Mouse (Mus musculus) hindbrain, postnatal 0 days (tissue): ENCODE results near the gene Prickle2. TPM values are rescaled to one million over a fixed set of nuclear protein-coding genes. Genes with fewer than 3 reads are reported as not detected.

Source experiments
- ATAC-seq: fragments of 200-750 bp; cut with Nextera tagmentation; 2 replicates; pipeline ENCODE4 v1.8.0; 2017; ENCODE audit warnings: mild to moderate bottlenecking, moderate TSS enrichment, moderate library complexity
- DNase-seq: peaks from one replicate; pipeline ENCODE4 v3.0.0-alpha.2; 2015; ENCODE audit warnings: low spot score
- H3K27ac ChIP-seq: fragments of 300-500 bp; sonication (generic); 2 replicates; pipeline ENCODE4 v1.5.1; 2014; ENCODE audit warnings: mild to moderate bottlenecking
- H3K27me3 ChIP-seq: fragments of 300-500 bp; sonication (generic); 2 replicates; pipeline ENCODE4 v1.6.1; 2014; ENCODE audit warnings: low read length, mixed read lengths; ENCODE audit not compliant: insufficient read depth
- H3K36me3 ChIP-seq: fragments of 300-500 bp; sonication (generic); 2 replicates; pipeline ENCODE4 v1.6.1; 2014; ENCODE audit warnings: low read length, mixed read lengths; ENCODE audit not compliant: insufficient read depth
- H3K4me1 ChIP-seq: fragments of 300-500 bp; sonication (generic); 2 replicates; pipeline ENCODE4 v1.6.1; 2014; ENCODE audit warnings: antibody characterized with exemption, low read length, mixed read lengths; ENCODE audit not compliant: insufficient read depth
- H3K4me2 ChIP-seq: fragments of 300-500 bp; sonication (generic); 2 replicates; pipeline ENCODE4 v1.6.1; 2014; ENCODE audit warnings: low read depth, mild to moderate bottlenecking, low read length, moderate library complexity, mixed read lengths
- H3K4me3 ChIP-seq: fragments of 300-500 bp; sonication (generic); 2 replicates; pipeline ENCODE4 v1.5.1; 2014; ENCODE audit warnings: low read length
- H3K9ac ChIP-seq: fragments of 300-500 bp; sonication (generic); replicated peaks from 2 replicates; pipeline ENCODE4 v1.6.1; 2014; ENCODE audit warnings: mild to moderate bottlenecking, low read length, moderate library complexity, mixed read lengths
- H3K9me3 ChIP-seq: fragments of 300-500 bp; sonication (generic); 2 replicates; pipeline ENCODE4 v1.6.1; 2016; ENCODE audit warnings: low read length, mixed read lengths
- CTCF ChIP-seq: IDR thresholded peaks from 2 replicates; pipeline ENCODE4 v1.5.1; 2016; ENCODE audit warnings: antibody characterized with exemption, control low read depth, low read depth
- WGBS: fragments of 180-500 bp; shearing (Covaris S2); extraction: QIAGEN DNeasy Blood & Tissue Kit; methylation state at CpG from one replicate; pipeline ENCODE4 v1.1.7; 2014; 5-methylcytosine and 5-hydroxymethylcytosine counted together
- polyA plus RNA-seq: library from polyadenylated mRNA; unstranded; fragments of >200 nt; fragmentation: Nextera tagmentation; extraction: Ambion mirVana; gene quantifications from 2 replicates; pipeline ENCODE4 v1.2.1, GENCODE M21; 2015
- total RNA-seq: library from RNA; depleted of rRNA; stranded (reverse); fragments of >200 nt; gene quantifications from 2 replicates; pipeline ENCODE4 v1.2.3, GENCODE M21; 2014; rRNA removed

Gene Prickle2
- total RNA-seq, result 37.7 and 38.7 TPM in 2 replicates
- 11.3 and 11.6 TPM in 2 replicates for polyA plus RNA-seq

DNA sequence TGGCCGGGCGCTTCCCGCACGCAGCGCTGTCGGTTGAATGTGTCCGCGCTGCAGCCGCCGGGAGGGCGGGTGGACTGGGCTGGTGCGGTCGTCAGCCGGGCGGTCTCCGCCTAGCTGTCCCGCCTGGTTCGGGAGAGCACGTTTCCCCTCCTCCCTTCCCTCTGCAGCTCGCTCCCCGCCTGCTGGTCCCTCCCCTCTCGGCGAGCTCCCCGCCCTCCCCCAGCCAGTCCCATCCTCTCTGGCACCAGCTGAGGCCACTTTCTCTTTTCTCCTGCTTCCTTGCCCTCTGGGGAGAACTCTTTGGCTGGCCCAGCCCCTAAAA lies at the start of gene Prickle2:
Gene Prickle2 (minus strand): TSS at position 11 of the 322 bp plus-strand sequence.
- no peaks in the 10 kb centered on the region for H3K9me3 ChIP-seq
- no peak for TF ChIP-seq CTCF
- peaks cover 5% of the 10 kb centered on the region; the same call in 1 of the 2 replicates for H3K4me1 ChIP-seq
- DNase-seq (peak; percentile 82), ATAC-seq (peak; percentile 91)
- peak within 1 kb of the TSS; percentile 98 for H3K4me2 ChIP-seq
- peak within 1 kb of the TSS; percentile 86 for H3K4me3 ChIP-seq
- no peaks in the 10 kb centered on the region for H3K27me3 ChIP-seq
- H3K27ac ChIP-seq, result peak within 1 kb of the TSS; percentile 49
- no peaks in the 10 kb centered on the region for H3K36me3 ChIP-seq
- 0% methylated on average over 20 of the region's 24 CpGs for WGBS
- peak within 1 kb of the TSS; percentile 78 for H3K9ac ChIP-seq

DNA sequence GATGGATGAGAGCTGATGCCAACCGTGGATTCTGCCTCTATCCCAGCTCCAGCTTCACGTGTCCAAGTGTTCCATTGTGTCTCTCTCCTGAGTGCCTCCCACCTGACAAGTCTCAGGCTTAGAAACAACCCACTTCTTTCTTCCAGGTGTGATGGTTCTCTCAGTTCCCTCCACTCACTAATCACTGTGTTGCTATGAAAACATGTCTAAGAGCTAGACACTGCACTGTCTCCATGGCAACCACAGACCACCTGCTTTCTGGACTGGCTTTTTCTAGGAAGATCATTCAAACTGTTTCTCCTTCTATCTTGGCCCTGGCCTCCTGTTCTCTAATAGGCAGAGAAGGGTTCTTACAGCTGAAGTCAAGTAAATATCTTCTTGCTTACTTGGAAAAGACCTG lies 46.8 kb upstream of the Prickle2 start:
- peak; percentile 71 for ATAC-seq
- Histone ChIP-seq H3K27me3 (no peaks in the 10 kb centered on the region), H3K36me3 (no peaks in the 10 kb centered on the region), H3K4me1 (no peaks in the 10 kb centered on the region), H3K9ac (no peak overlapping the region), H3K4me3 (no peak overlapping the region), H3K4me2 (no peak overlapping the region), H3K27ac (peak overlapping the region; percentile 48; the same call in 1 of the 2 replicates), H3K9me3 (no peaks in the 10 kb centered on the region)
- no peak for TF ChIP-seq CTCF
- DNase-seq, result peak; percentile 68
- WGBS, result 67% methylated on average over 2 of the region's 2 CpGs

DNA sequence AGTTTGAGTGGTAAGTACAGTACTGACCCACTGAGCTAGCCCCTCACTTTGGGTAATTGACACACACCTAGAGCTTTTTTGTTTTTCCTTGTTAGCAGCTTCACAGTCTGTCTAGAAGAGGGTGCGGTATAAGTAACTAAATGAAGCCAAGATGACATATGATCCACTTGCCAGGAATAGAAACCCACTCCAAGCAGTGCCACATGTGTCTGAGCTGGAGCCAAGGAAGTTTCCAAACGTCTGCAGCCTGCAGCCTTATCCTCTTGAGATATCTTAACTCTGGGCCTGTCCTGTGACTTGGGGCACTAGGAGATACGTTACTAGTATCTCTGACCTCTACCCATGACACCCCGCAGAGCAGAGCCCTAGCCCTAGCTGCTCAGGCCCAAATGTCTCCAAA lies 43.5 kb upstream of the Prickle2 start:
- ATAC-seq (no peak), DNase-seq (no peak)
- 68% methylated on average over 4 of the region's 4 CpGs for WGBS
- no peak overlapping the region for H3K4me2 ChIP-seq
- no peak overlapping the region for H3K9ac ChIP-seq
- H3K4me1 ChIP-seq, result no peaks in the 10 kb centered on the region
- H3K4me3 ChIP-seq, result no peak overlapping the region
- H3K36me3 ChIP-seq, result no peaks in the 10 kb centered on the region
- no peak overlapping the region for H3K27ac ChIP-seq
- no peaks in the 10 kb centered on the region for H3K27me3 ChIP-seq
- no peaks in the 10 kb centered on the region for H3K9me3 ChIP-seq
- no peak for TF ChIP-seq CTCF

DNA sequence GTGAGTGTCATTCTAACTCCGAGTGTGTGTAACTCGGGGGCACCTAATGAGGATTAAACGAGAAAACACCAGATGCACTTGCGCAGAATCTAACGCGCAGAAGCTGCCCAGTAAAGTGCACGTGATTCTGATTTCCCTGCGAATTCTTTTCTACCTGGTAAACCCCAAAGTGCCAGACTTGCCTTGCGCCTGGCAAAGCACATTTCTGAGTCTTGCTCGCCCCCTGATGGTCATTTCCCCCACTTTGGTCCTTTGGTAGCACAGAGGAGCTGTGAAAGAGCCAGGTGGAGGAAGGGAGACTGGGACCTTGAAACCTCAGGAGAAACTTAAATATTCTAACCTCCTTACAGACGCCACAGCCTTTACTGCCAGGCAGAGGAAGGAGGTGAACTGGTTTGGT lies 37.6 kb upstream of the Prickle2 start:
- H3K27ac ChIP-seq, result no peak overlapping the region
- H3K4me2 ChIP-seq, result peak overlapping the region; percentile 49
- ATAC-seq (peak; percentile 88), DNase-seq (peak; percentile 92)
- no peaks in the 10 kb centered on the region for H3K36me3 ChIP-seq
- H3K4me1 ChIP-seq, result no peaks in the 10 kb centered on the region
- TF ChIP-seq CTCF, result peak; percentile 88
- no peaks in the 10 kb centered on the region for H3K27me3 ChIP-seq
- 0 out of 2 replicates have a peak overlapping the region, but pooled peaks have one; percentile 8 for H3K4me3 ChIP-seq
- no peaks in the 10 kb centered on the region for H3K9me3 ChIP-seq
- WGBS, result 10% methylated on average over 11 of the region's 11 CpGs
- H3K9ac ChIP-seq, result no peak overlapping the region

DNA sequence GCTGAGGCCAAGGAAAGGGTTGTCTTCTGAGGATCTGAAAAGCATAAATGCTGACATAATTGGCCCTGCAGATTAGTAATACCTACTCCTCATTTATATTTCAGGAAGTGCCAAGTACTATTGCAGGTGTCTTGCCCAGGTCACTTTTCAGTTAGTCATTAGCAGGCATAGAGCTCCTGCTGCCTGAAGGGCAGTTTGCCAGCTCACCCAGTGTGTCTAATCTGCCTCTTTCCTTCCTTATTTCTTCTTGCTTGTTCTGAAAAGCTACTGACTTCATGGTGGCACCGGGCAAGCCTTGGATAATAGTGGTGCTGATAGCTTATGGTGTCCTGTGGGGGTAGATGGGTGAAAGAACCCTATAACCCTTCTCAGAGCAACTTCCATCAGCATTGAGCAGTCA lies 31.2 kb upstream of the Prickle2 start:
- Histone ChIP-seq H3K9ac (no peak overlapping the region), H3K4me3 (no peak overlapping the region), H3K27me3 (no peaks in the 10 kb centered on the region), H3K36me3 (no peaks in the 10 kb centered on the region), H3K4me1 (no peaks in the 10 kb centered on the region), H3K27ac (no peak overlapping the region), H3K4me2 (no peak overlapping the region), H3K9me3 (peaks cover 4% of the 10 kb centered on the region; the same call in 1 of the 2 replicates)
- no peak for TF ChIP-seq CTCF
- DNase-seq (no peak), ATAC-seq (no peak)
- 47% methylated on average over 1 of the region's 1 CpGs for WGBS

DNA sequence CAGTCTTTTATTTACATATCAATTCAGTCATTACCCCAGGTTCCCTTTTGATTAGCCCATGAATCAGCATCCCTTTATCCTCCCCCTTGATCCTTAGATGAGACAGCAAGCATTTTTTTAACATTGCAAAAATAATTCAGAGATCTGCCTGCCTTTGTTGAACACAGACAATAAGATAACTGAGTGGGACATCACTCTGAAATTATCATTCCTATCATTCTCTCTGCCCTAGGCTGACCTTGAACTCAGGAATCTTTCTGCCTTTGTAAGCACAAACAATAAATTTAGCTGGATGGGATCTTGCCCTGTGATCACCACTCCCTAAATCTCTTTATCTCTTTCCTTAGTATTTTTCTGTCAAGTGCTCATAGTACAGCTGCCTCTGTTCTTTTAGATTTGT lies 27.7 kb upstream of the Prickle2 start:
- H3K4me1 ChIP-seq, result no peaks in the 10 kb centered on the region
- H3K27ac ChIP-seq, result no peak overlapping the region
- no peak overlapping the region for H3K4me2 ChIP-seq
- no peak for TF ChIP-seq CTCF
- H3K36me3 ChIP-seq, result no peaks in the 10 kb centered on the region
- no peak for ATAC-seq
- no peak for DNase-seq
- no peaks in the 10 kb centered on the region for H3K27me3 ChIP-seq
- H3K4me3 ChIP-seq, result no peak overlapping the region
- H3K9ac ChIP-seq, result no peak overlapping the region
- H3K9me3 ChIP-seq, result peaks cover 4% of the 10 kb centered on the region; the same call in 1 of the 2 replicates

DNA sequence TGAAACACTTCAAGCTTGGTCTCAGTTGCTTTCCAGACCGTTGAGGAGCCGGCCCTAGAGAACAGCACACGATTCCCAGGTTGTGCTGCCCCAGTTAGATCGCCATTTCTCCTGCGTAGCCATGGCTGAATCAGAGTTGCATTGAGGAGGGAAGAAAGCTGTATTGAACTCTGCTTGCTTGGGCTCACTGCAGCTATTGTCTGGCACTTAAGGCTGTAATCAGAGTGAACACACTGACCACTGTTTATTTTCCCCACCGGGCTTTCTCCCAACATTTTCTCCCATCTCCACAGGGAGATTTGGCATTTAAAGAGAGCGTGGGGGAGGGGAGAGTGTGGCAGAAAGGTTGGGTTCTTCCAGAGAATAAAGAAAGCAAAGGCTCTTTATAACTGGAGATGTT lies 22.6 kb upstream of the Prickle2 start:
- Histone ChIP-seq H3K4me1 (no peaks in the 10 kb centered on the region; the same call in 1 of the 2 replicates), H3K4me2 (peak overlapping the region; percentile 22; the same call in 1 of the 2 replicates), H3K27me3 (no peaks in the 10 kb centered on the region), H3K9ac (peak overlapping the region; percentile 28; the same call in 1 of the 2 replicates), H3K4me3 (no peak overlapping the region), H3K36me3 (no peaks in the 10 kb centered on the region), H3K27ac (peak overlapping the region; percentile 81), H3K9me3 (no peaks in the 10 kb centered on the region)
- 40% methylated on average over 7 of the region's 7 CpGs for WGBS
- ATAC-seq, result peak; percentile 68
- no peak for TF ChIP-seq CTCF
- DNase-seq, result peak; percentile 50
